Comparison of ENCODE assay signal across 23 mouse cellular contexts in the genomic region with DNA sequence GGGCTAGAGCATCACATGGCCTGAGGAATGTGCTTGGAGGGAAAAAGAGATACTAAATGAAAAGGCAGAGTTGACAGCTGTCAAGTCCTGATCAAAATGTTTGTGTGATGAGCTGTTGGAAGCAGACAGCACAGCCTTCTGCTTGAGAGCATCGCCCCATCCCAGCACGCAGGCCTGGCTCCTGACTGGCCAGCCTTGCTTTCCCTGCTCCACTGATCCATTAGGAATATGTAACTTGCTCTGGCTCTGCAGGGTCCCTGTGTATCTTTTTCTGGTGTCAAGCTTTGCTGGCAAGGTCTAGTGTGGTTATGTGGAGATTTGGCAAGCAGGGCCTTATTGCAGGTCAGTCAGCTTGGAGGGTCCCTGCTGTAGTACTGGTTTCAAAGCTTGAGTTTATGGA.
DNase-seq lines count a peak whose midpoint lies in the region; ATAC-seq and TF ChIP-seq lines count a peak whose summit lies in the region.
"Had no signal": no experiment of that assay in that cellular context is flagged by ENCODE, and none has a peak within 500 bp of the region (broad histone marks: within the 10 kb centered on the region; RNA-seq: fewer than 3 reads in every experiment).

No protein-coding gene starts in this region.

- no peaks in the 10 kb centered on the region for H3K9me3 ChIP-seq in hindbrain, embryonic 16.5 days (ENCODE audit: control insufficient read depth, low read length)
- H3K9me3 ChIP-seq in hindbrain, embryonic 11.5 days (ENCODE audit: control insufficient read depth, low read length): no peaks in the 10 kb centered on the region
- no peaks in the 10 kb centered on the region for H3K9me3 ChIP-seq in midbrain, postnatal 0 days (ENCODE audit: low read length)
- H3K9me3 ChIP-seq in midbrain, embryonic 16.5 days (replicated peaks; ENCODE audit: control insufficient read depth, low read length, poor library complexity, severe bottlenecking): no peaks in the 10 kb centered on the region
- H3K9me3 ChIP-seq: forebrain, embryonic 10.5 days; forebrain, embryonic 13.5 days; G1E; hindbrain, embryonic 12.5 days; intestine, embryonic 15.5 days had no signal

- H3K36me3 ChIP-seq in hindbrain, embryonic 16.5 days (ENCODE audit: control insufficient read depth, insufficient read depth, low read length): no peaks in the 10 kb centered on the region
- H3K36me3 ChIP-seq in hindbrain, embryonic 11.5 days (ENCODE audit: control insufficient read depth, insufficient read depth, low read length): no peaks in the 10 kb centered on the region
- H3K36me3 ChIP-seq in midbrain, postnatal 0 days (ENCODE audit: insufficient read depth, low read length): peaks cover 5% of the 10 kb centered on the region; the same call in 1 of the 2 replicates
- no peaks in the 10 kb centered on the region for H3K36me3 ChIP-seq in midbrain, embryonic 16.5 days (ENCODE audit: control insufficient read depth, insufficient read depth, low read length)
- H3K36me3 ChIP-seq: intestine, embryonic 15.5 days had no signal

- no peak overlapping the region for H3K4me2 ChIP-seq in hindbrain, embryonic 16.5 days (ENCODE audit: low read length)
- H3K4me2 ChIP-seq in hindbrain, embryonic 11.5 days (replicated peaks; ENCODE audit: low read depth, low read length): no peak overlapping the region
- H3K4me2 ChIP-seq in midbrain, postnatal 0 days (ENCODE audit: low read depth, low read length, poor library complexity, severe bottlenecking): no peak overlapping the region
- H3K4me2 ChIP-seq in midbrain, embryonic 16.5 days (ENCODE audit: low read length): no peak overlapping the region
- H3K4me2 ChIP-seq: forebrain, embryonic 13.5 days; heart, embryonic 11.5 days; hindbrain, embryonic 12.5 days; intestine, embryonic 15.5 days had no signal

- no peaks in the 10 kb centered on the region for H3K27me3 ChIP-seq in hindbrain, embryonic 16.5 days (replicated peaks; ENCODE audit: control insufficient read depth, insufficient read depth, low read length)
- H3K27me3 ChIP-seq in hindbrain, embryonic 11.5 days (ENCODE audit: control insufficient read depth, insufficient read depth, low read length): no peaks in the 10 kb centered on the region
- no peaks in the 10 kb centered on the region for H3K27me3 ChIP-seq in midbrain, postnatal 0 days (ENCODE audit: insufficient read depth, low read length)
- no peaks in the 10 kb centered on the region for H3K27me3 ChIP-seq in midbrain, embryonic 16.5 days (ENCODE audit: control insufficient read depth, insufficient read depth, low read depth, low read length)
- H3K27me3 ChIP-seq: CH12.LX; forebrain, embryonic 13.5 days; hindbrain, embryonic 12.5 days; intestine, embryonic 15.5 days had no signal

- H3K4me3 ChIP-seq in hindbrain, embryonic 16.5 days (ENCODE audit: low read length): no peak overlapping the region
- no peak overlapping the region for H3K4me3 ChIP-seq in hindbrain, embryonic 11.5 days (ENCODE audit: low read depth, low read length)
- H3K4me3 ChIP-seq in midbrain, postnatal 0 days (ENCODE audit: low read depth, low read length): no peak overlapping the region
- H3K4me3 ChIP-seq in midbrain, embryonic 16.5 days (ENCODE audit: low read depth, low read length): no peak overlapping the region
- H3K4me3 ChIP-seq: forebrain, embryonic 10.5 days; forebrain, embryonic 13.5 days; hindbrain, embryonic 12.5 days; intestine, embryonic 15.5 days had no signal

- H3K4me1 ChIP-seq in hindbrain, embryonic 16.5 days (ENCODE audit: control insufficient read depth, insufficient read depth, low read depth, low read length): peaks cover 8% of the 10 kb centered on the region
- no peaks in the 10 kb centered on the region for H3K4me1 ChIP-seq in hindbrain, embryonic 11.5 days (replicated peaks; ENCODE audit: control insufficient read depth, insufficient read depth, low read length)
- H3K4me1 ChIP-seq in midbrain, postnatal 0 days (ENCODE audit: insufficient read depth, low read length): peaks cover 3% of the 10 kb centered on the region; the same call in 1 of the 2 replicates
- H3K4me1 ChIP-seq in midbrain, embryonic 16.5 days (ENCODE audit: control insufficient read depth, insufficient read depth, low read length): peaks cover 29% of the 10 kb centered on the region
- H3K4me1 ChIP-seq: hindbrain, embryonic 12.5 days; intestine, embryonic 15.5 days had no signal

- H3K9ac ChIP-seq in hindbrain, embryonic 16.5 days (ENCODE audit: low read depth, low read length): no peak overlapping the region
- H3K9ac ChIP-seq in hindbrain, embryonic 11.5 days (ENCODE audit: low read depth, low read length): no peak overlapping the region
- H3K9ac ChIP-seq in midbrain, postnatal 0 days (replicated peaks; ENCODE audit: low read length, poor library complexity, severe bottlenecking): no peak overlapping the region
- H3K9ac ChIP-seq in midbrain, embryonic 16.5 days (ENCODE audit: low read depth, low read length): no peak overlapping the region
- H3K9ac ChIP-seq: forebrain, embryonic 13.5 days; hindbrain, embryonic 12.5 days; intestine, embryonic 15.5 days had no signal

- no peak overlapping the region for H3K27ac ChIP-seq in hindbrain, embryonic 16.5 days (ENCODE audit: low read depth, low read length)
- no peak overlapping the region for H3K27ac ChIP-seq in hindbrain, embryonic 11.5 days (ENCODE audit: low read depth, low read length)
- no peak overlapping the region for H3K27ac ChIP-seq in midbrain, postnatal 0 days (ENCODE audit: low read depth, low read length)
- H3K27ac ChIP-seq in midbrain, embryonic 16.5 days (ENCODE audit: low read length): no peak overlapping the region
- H3K27ac ChIP-seq: forebrain, embryonic 10.5 days; forebrain, embryonic 13.5 days; hindbrain, embryonic 12.5 days; intestine, embryonic 15.5 days had no signal

- DNase-seq in cerebellum, postnatal 14 days: peak; percentile 60 to 61
- DNase-seq in cerebellum, adult 18-20 months: no peak
- DNase-seq in hindbrain, embryonic 11.5 days (ENCODE audit: low spot score): no peak
- DNase-seq in midbrain, postnatal 0 days (ENCODE audit: low spot score): peak; percentile 58
- DNase-seq in brain, adult 2 months (ENCODE audit: low read depth, low spot score): peak; percentile 39
- DNase-seq: adrenal gland, adult 2 months; adrenal gland, postnatal 14 days; B cell, adult 2 months; cerebellum, adult 9-11 months; gastrocnemius, postnatal 10 days; gastrocnemius, postnatal 36 days; heart, postnatal 36 days; kidney, adult 11 months had no signal

- no peak for TF ChIP-seq CTCF in midbrain, postnatal 0 days (IDR thresholded peaks at IDR 0.05)

- 85% methylated on average over 2 of the region's 2 CpGs for WGBS in hindbrain, embryonic 16.5 days
- WGBS in hindbrain, embryonic 11.5 days: 93% methylated on average over 2 of the region's 2 CpGs
- 78% methylated on average over 2 of the region's 2 CpGs for WGBS in midbrain, postnatal 0 days
- WGBS in midbrain, embryonic 16.5 days: 91% methylated on average over 2 of the region's 2 CpGs

- peak; percentile 37; the same call in 1 of the 2 replicates for ATAC-seq in hindbrain, embryonic 16.5 days
- ATAC-seq in hindbrain, embryonic 11.5 days (ENCODE audit: low FRiP score): no peak
- ATAC-seq in midbrain, postnatal 0 days (ENCODE audit: low FRiP score): no peak
- ATAC-seq in midbrain, embryonic 16.5 days: no peak
- ATAC-seq: forebrain, embryonic 13.5 days; forebrain, embryonic 16.5 days; intestine, embryonic 15.5 days had no signal

Comparison
In these comparisons a context has a peak if more than half of its experiments do, and no peak if none do; other contexts are left out.
1. DNase-seq: peak in cerebellum, postnatal 14 days (2 of 2), midbrain, postnatal 0 days (single experiment) and brain, adult 2 months (single experiment); none in cerebellum, adult 18-20 months (0 of 2) and hindbrain, embryonic 11.5 days (single experiment).